Mouse (Mus musculus): ENCODE measurements around the gene Strc.

Strc gene

GRCm38 (mm10) chr2:121357494-121357893 is 29.5 kb downstream of the Strc start, which contains the start of gene Ckmt1:
TSS of gene Ckmt1 (plus strand) at chr2:121357714.
- in situ Hi-C loops (cut with MboI; ENCODE audit: low sequenced_read_pairs): no loop called here

DNA sequence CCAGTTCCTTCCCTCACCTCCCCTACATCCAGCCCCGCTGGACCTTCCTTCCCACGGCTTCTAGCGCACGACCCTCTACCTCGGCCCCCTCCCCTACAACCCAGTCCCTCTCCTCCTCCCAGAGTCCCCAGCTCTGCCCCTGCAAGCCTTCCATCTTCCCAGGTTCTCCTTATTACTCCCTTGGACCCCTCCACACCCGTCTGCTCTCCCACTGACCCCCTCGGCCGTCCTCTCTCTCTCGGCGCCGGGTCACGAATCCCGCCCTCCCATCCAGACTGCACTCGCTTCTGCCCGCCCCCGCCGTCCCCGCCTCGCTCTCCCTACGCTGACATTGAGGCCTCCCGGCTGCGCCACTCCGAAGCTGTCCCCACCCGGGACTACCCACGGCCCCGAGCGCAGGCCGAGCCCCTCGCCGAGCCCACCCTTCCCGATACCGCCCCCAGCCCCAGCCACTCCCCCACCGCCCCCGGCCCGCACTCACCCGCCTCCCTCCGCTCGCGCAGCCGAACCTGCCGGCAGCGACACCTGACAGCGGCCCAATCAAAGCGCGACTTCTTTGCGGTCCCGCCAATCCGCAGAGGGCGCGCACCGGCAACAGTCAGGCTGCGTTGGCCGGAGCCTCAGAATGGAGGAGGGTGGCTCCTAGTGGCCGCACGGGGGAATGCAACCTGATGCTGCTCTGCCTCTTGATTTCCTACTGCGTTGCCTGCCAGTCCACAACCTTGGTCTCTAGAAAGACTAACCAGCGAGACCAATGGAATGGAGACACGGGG is 32.0 kb downstream of the Strc start, which contains the start of gene Ppip5k1:
TSS of gene Ppip5k1 (minus strand) at position 577 of the 773 bp plus-strand sequence.
- in situ Hi-C loops (cut with MboI; ENCODE audit: low sequenced_read_pairs): no loop called here

GRCm38 (mm10) chr2:121354378-121354777 is 32.6 kb downstream of the Strc start:
- in situ Hi-C loops (cut with MboI; ENCODE audit: low sequenced_read_pairs): no loop called here

DNA sequence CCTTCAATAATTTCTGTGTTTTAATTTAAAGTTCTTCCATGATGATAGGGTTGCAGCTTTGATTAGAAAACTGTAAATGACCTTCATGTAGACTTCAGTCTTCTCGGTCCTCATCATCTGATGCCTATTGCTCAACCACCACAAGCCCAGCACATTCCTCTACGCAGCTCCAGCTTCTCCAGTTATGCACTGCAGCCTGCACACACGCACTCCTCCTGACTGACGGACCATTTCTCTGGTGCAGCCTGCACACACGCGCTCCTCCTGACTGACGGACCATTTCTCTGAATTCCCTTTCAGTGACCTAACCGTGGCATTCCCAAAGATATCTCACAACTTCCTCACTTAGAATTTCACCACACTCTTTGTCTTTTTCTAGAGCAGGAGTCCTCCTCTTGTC is 33.8 kb downstream of the Strc start:
- in situ Hi-C loops (cut with MboI; ENCODE audit: low sequenced_read_pairs): no loop called here

GRCm38 (mm10) chr2:121339057-121339456 is 47.9 kb downstream of the Strc start:
- in situ Hi-C loops (cut with MboI; ENCODE audit: low sequenced_read_pairs): no loop called here

GRCm38 (mm10) chr2:121329492-121329891 is 57.5 kb downstream of the Strc start:
- in situ Hi-C loops (cut with MboI; ENCODE audit: low sequenced_read_pairs): no loop called here

- in situ Hi-C loops (cut with MboI; ENCODE audit: low sequenced_read_pairs): no loop called here
Measured at GRCm38 (mm10) chr2:121323693-121324470, 63.1 kb downstream of the Strc start.

DNA sequence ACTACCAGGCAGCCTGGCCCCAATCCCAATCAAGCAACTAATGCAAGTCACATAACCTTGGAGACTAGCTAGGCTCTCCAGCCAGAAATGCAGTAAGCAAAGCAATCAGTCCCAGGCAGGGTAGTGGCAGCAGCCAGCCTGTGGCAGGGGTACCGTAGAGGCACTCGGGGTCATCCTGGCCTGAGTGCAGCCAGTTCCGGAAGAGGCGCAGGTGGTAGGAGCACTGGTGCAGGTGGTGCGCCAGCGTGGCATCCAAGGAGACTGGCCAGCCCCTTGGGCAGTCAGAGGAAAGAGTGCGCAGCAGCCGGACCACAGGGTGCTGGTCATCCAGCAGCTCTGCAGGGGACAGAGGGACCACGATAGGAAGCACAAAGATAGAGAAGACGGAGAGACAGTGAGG is 63.9 kb downstream of the Strc start:
- in situ Hi-C loops (cut with MboI; ENCODE audit: low sequenced_read_pairs): no loop called here

- in situ Hi-C loops (cut with MboI; ENCODE audit: low sequenced_read_pairs): no loop called here
Measured at GRCm38 (mm10) chr2:121316278-121316677, 70.7 kb downstream of the Strc start.
